Mouse (Mus musculus) midbrain, embryonic 12.5 days (tissue): ENCODE results near the gene Nek3. TPM values are rescaled to one million over a fixed set of nuclear protein-coding genes. Genes with fewer than 3 reads are reported as not detected.

Experiments
- polyA plus RNA-seq: library from polyadenylated mRNA; unstranded; fragments of >200 nt; fragmentation: Nextera tagmentation; extraction: Ambion mirVana; gene quantifications from 2 replicates; pipeline ENCODE4 v1.2.1, GENCODE M21; 2016

Gene Nek3
- polyA plus RNA-seq, 1 experiment from 2014 or later: 7.4 TPM

Other genes starting within 250 kb of the Nek3 start
- gene Defb15, start 233.7 kb downstream of the Nek3 start, polyA plus RNA-seq: not detected in 2 replicates
- not detected in 2 replicates for gene Defb35, start 228.1 kb downstream of the Nek3 start, polyA plus RNA-seq
- gene Defb13, start 219.7 kb downstream of the Nek3 start, polyA plus RNA-seq: not detected in 2 replicates
- gene Fam90a1a, start 207.7 kb downstream of the Nek3 start, polyA plus RNA-seq: not detected in 2 replicates
- gene Ccdc70, start 196.7 kb downstream of the Nek3 start, polyA plus RNA-seq: not detected in 2 replicates
- gene Atp7b, start 106.1 kb downstream of the Nek3 start, polyA plus RNA-seq: 1.9 and 2.6 TPM in 2 replicates
- 31.7 and 37.9 TPM in 2 replicates for gene Alg11, start 105.7 kb downstream of the Nek3 start, polyA plus RNA-seq
- 0.31 and 0.41 TPM in 2 replicates for gene Nek5, start 41.4 kb downstream of the Nek3 start, polyA plus RNA-seq
- 50.7 and 55.4 TPM in 2 replicates for gene Ckap2, start 19.4 kb upstream of the Nek3 start, polyA plus RNA-seq
- 39.3 and 41.0 TPM in 2 replicates for gene Vps36, start 26.4 kb upstream of the Nek3 start, polyA plus RNA-seq
- 8.2 and 9.2 TPM in 2 replicates for gene Thsd1, start 60.9 kb upstream of the Nek3 start, polyA plus RNA-seq
- not detected in 2 replicates for gene Tpte, start 117.0 kb upstream of the Nek3 start, polyA plus RNA-seq
- 12.5 and 13.6 TPM in 2 replicates for gene Slc25a15, start 232.2 kb upstream of the Nek3 start, polyA plus RNA-seq
- gene Mrps31, start 244.9 kb upstream of the Nek3 start, polyA plus RNA-seq: 38.5 and 43.8 TPM in 2 replicates